Mouse (Mus musculus) embryonic fibroblast, embryonic 13.5 days (primary cell): Measurements from ENCODE around the gene Zfp819.

Experiments used
- CTCF ChIP-seq: IDR thresholded peaks from 2 replicates; pipeline ENCODE4 v1.5.1; 2011; ENCODE audit warnings: mild to moderate bottlenecking, control low read depth, low read length, moderate library complexity, borderline replicate concordance; ENCODE audit not compliant: insufficient read depth
- POLR2A ChIP-seq: IDR thresholded peaks from 2 replicates; pipeline ENCODE4 v1.6.1; 2011; ENCODE audit warnings: low read depth, mild to moderate bottlenecking, control low read depth, low read length, moderate library complexity

GRCm38 (mm10) chr7:43613816-43614551, 7.0 kb downstream of the Zfp819 start:
- no peak for TF ChIP-seq POLR2A
- TF ChIP-seq CTCF = no peak
